Comparison of ENCODE assay signal across 9 mouse cellular contexts in the genomic region with DNA sequence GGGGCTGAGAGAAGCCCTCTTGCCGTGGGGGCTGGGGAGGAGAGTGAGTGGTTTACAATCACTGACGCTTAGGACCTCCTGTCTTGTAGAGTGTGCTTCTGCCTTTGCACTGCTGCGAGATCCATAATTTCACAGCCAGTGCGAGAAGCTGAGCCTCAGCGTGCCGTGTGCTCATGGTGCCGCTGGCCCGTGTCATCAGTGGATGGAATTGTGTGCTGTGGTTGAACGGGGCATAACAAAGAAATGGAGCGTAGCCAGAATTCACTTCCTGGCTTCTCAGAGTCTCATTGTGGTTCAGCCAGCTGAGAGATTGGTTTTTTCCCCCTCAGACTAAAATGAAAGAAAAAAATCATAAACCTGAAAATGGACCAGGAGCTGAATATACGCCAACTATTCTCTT. TPM values are rescaled to one million over a fixed set of nuclear protein-coding genes. Genes with fewer than 3 reads are reported as not detected.
A peak's percentile ranks its signal among the peaks of the same experiment; 100 is the strongest.
DNase-seq lines count a peak whose midpoint lies in the region; ATAC-seq and TF ChIP-seq lines count a peak whose summit lies in the region.
"Had no signal": no experiment of that assay in that cellular context is flagged by ENCODE, and none has a peak within 500 bp of the region (broad histone marks: within the 10 kb centered on the region; RNA-seq: fewer than 3 reads in every experiment).

No protein-coding gene starts in this region.

- 41% methylated on average over 11 of the region's 11 CpGs for WGBS in forebrain, postnatal 0 days
- 47% methylated on average over 11 of the region's 11 CpGs for WGBS in kidney, embryonic 14.5 days
- 59% methylated on average over 11 of the region's 11 CpGs for WGBS in midbrain, embryonic 15.5 days

- peak; percentile 55 for ATAC-seq in forebrain, postnatal 0 days
- peak; percentile 37; the same call in 1 of the 2 replicates for ATAC-seq in kidney, embryonic 14.5 days (ENCODE audit: low FRiP score, low TSS enrichment)
- ATAC-seq in midbrain, embryonic 15.5 days (replicated peaks) = peak; percentile 67

- H3K36me3 ChIP-seq in forebrain, postnatal 0 days (ENCODE audit: insufficient read depth) = peaks cover 14% of the 10 kb centered on the region
- peaks cover 15% of the 10 kb centered on the region; the same call in 1 of the 2 replicates for H3K36me3 ChIP-seq in kidney, embryonic 14.5 days (ENCODE audit: control insufficient read depth, insufficient read depth, low read length)
- H3K36me3 ChIP-seq in midbrain, embryonic 15.5 days (replicated peaks) = peaks cover 3% of the 10 kb centered on the region; the same call in 1 of the 2 replicates

- no peak for TF ChIP-seq CTCF in forebrain, postnatal 0 days (IDR thresholded peaks at IDR 0.05; ENCODE audit: low read depth)

- H3K4me3 ChIP-seq in forebrain, postnatal 0 days (ENCODE audit: low read depth, low read length) = no peak overlapping the region
- H3K4me3 ChIP-seq in kidney, embryonic 14.5 days (ENCODE audit: low read length) = no peak overlapping the region
- H3K4me3 ChIP-seq in midbrain, embryonic 15.5 days = no peak overlapping the region

- H3K4me1 ChIP-seq in forebrain, postnatal 0 days (ENCODE audit: insufficient read depth) = no peaks in the 10 kb centered on the region; the same call in 1 of the 2 replicates
- no peaks in the 10 kb centered on the region for H3K4me1 ChIP-seq in kidney, embryonic 14.5 days (ENCODE audit: control insufficient read depth, insufficient read depth, low read length)
- H3K4me1 ChIP-seq in midbrain, embryonic 15.5 days = no peaks in the 10 kb centered on the region

- DNase-seq in kidney, adult 8-10 months = peak; percentile 8 to 13
- DNase-seq in kidney, adult 11 months = no peak
- peak; percentile 62 for DNase-seq in forebrain, postnatal 0 days
- no peak for DNase-seq in adipocyte (ENCODE audit: low spot score)
- no peak for DNase-seq in testis, postnatal 10 days (ENCODE audit: low spot score)
- no peak for DNase-seq in MN1 (ENCODE audit: low spot score)

- no peak overlapping the region for H3K27ac ChIP-seq in forebrain, postnatal 0 days (ENCODE audit: low read depth, low read length)
- no peak overlapping the region for H3K27ac ChIP-seq in kidney, embryonic 14.5 days (ENCODE audit: low read depth, low read length)
- peak overlapping the region; percentile 43 for H3K27ac ChIP-seq in midbrain, embryonic 15.5 days
- H3K27ac ChIP-seq: macrophage had no signal

- H3K4me2 ChIP-seq in forebrain, postnatal 0 days (ENCODE audit: low read depth) = peak overlapping the region; percentile 0
- no peak overlapping the region for H3K4me2 ChIP-seq in kidney, embryonic 14.5 days (replicated peaks; ENCODE audit: low read depth, low read length)
- H3K4me2 ChIP-seq in midbrain, embryonic 15.5 days = no peak overlapping the region

- no peak overlapping the region for H3K9ac ChIP-seq in forebrain, postnatal 0 days
- H3K9ac ChIP-seq in kidney, embryonic 14.5 days (ENCODE audit: low read depth, low read length) = no peak overlapping the region
- H3K9ac ChIP-seq in midbrain, embryonic 15.5 days = no peak overlapping the region

- H3K9me3 ChIP-seq in forebrain, postnatal 0 days (ENCODE audit: low read length) = no peaks in the 10 kb centered on the region
- H3K9me3 ChIP-seq in kidney, embryonic 14.5 days (ENCODE audit: control insufficient read depth, low read length) = no peaks in the 10 kb centered on the region
- H3K9me3 ChIP-seq in midbrain, embryonic 15.5 days = no peaks in the 10 kb centered on the region

- no peaks in the 10 kb centered on the region for H3K27me3 ChIP-seq in forebrain, postnatal 0 days (ENCODE audit: insufficient read depth, low read length)
- no peaks in the 10 kb centered on the region for H3K27me3 ChIP-seq in kidney, embryonic 14.5 days (ENCODE audit: control insufficient read depth, insufficient read depth, low read length)
- H3K27me3 ChIP-seq in midbrain, embryonic 15.5 days (replicated peaks) = no peaks in the 10 kb centered on the region

RNA-seq across cellular contexts. Expression of a gene that starts 48.8 kb away (rescaled TPM):
- 2.3 and 2.6 TPM in 2 replicates for total RNA-seq in forebrain, postnatal 0 days (2014; rRNA removed)
- 1.6 and 2.9 TPM in 2 replicates for polyA plus RNA-seq in forebrain, postnatal 0 days (2015; fragmentation: Nextera tagmentation; extraction: Ambion mirVana)
- polyA plus RNA-seq in kidney, embryonic 14.5 days (2014; fragmentation: Nextera tagmentation; extraction: Ambion mirVana) = 0.22 and 0.51 TPM in 2 replicates
- 0.96 and 1.2 TPM in 2 replicates for polyA plus RNA-seq in midbrain, embryonic 15.5 days (2015; fragmentation: Nextera tagmentation; extraction: Ambion mirVana)
- polyA plus RNA-seq: macrophage had no signal

Comparison
In these comparisons a context has a peak if more than half of its experiments do, and no peak if none do; other contexts are left out.
1. DNase-seq: peak in kidney, adult 8-10 months (2 of 2) and forebrain, postnatal 0 days (single experiment); none in kidney, adult 11 months (single experiment), adipocyte (single experiment), testis, postnatal 10 days (single experiment) and MN1 (single experiment).
2. Peak in every context shown above with its lines, with median percentiles within 50 percentile points of each other: ATAC-seq.